Mouse (Mus musculus) urinary bladder, adult 18-20 months (tissue): Measurements from ENCODE around the gene Map3k1.

Experiments used
- DNase-seq, 2 experiments: peaks; one replicate each; pipeline ENCODE4 v3.0.0; 2022; ENCODE audit warnings: low spot score in 2 of 2, mixed read lengths in 2 of 2

Map3k1 gene

DNA sequence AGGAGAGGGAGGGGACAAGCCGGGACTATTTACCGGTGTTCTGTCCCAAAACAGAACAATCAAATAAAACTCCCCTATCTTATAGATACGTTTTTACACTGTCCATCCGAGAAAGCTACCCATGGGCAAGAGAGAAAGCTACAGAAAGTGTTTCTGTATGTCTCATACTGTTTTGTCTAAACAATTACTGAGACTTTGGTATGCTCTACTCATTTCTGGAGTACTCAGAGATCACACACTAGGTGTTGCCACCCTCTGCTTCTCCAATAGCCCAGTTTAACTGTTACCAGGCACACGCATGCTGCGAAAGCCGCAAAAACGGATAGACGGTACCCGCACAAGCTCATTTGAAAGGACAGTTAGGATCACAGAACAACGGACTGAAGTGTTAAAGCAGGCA lies 17.2 kb downstream of the Map3k1 start:
- no peak for DNase-seq

GRCm38 (mm10) chr13:111789420-111790065 lies 19.2 kb downstream of the Map3k1 start:
- DNase-seq, result no peak

DNA sequence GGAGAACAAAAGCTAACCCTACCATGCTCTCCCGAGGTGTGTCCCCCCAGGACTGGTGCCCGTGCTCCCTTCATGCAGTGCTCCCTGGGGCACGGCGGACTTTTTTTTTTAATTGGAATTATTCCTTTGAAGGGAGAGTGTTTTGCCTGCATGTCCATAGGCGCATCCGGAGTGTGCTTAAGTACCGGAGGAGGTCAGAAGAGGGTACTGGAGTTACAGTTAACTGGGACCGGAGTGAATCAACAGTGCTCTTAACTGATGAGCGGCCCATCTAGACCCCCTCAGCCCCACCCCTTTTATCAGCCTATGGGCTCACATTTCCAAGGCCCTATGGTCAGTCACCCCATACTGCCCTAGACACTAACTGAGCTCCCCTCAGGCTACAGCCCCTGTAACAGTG lies 19.9 kb downstream of the Map3k1 start:
- DNase-seq, result no peak

DNA sequence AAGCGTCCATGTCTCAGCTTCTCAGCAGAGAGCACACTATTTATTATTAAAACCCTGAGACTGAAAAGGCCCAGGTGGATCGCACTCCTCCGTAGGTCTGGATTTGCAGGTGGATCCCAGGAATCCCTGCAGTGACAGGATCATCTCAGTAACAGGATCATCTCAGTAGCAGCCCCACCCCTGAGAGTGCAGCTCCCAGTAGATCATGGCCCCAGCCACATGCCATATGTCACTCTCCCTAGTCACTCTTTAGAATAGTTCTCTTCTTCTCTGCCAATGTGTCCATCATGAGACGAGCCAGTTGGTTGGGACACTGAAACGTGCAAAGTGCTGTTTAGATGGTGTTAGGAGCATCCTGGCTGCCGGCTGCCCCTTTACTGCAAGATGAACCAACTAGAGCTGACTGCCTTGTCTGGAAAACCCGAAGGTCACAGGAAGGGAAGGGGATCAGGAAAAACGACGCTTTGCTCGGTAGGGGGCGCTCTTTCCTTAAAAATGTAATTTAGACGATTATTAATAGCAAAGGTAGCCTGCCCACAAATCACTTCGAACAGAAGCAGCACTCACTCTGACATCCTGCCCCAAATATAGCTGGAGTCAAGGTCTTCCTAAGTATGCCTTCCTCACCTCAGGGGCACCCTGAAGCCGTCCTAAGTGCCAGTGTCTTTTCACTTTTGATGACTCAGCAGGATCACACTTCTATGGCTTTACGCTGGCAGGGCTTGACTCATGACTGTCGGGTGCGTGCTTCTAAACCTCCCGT lies 20.8 kb downstream of the Map3k1 start:
- peak; percentile 63 to 74 for DNase-seq

DNA sequence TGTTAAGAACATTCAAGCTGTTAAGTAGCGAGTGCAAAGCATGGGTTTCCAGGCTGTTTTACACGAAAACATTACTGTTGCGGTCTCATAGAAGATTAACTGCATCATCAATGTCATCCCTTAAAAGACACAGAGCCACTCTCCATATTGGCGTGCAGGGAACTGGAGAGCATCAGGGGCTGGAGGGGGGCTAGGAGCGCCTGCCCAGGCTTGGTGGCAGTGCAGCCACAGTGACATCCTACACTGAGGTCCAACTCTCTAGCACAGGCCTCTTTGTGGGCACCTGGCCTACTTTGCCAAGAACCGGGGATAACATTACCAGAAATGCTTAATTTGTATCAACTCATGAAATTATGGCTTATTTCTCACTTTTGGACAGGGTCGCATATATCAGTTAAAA lies 22.2 kb downstream of the Map3k1 start:
- no peak for DNase-seq

DNA sequence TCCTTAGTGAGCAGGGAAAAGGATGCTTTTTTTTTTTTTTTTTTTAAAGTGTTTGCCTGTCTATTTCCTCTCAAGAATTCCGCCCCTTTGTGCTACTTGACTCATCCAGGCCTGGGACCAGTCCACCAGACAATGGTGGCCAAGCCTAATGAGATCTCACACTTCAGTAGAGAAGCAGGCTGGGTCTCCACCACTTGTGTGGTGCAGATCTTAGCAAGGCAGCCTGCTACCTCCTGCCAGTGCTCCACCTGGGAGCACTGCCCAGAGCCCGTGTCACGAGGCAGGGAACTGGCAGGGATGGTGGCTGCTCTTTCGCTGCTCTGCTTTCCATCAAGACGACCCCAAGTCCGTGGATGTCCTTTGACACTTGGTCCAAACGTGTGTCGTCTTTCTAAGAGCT lies 25.3 kb downstream of the Map3k1 start:
- no peak for DNase-seq

GRCm38 (mm10) chr13:111779471-111779870 lies 29.3 kb downstream of the Map3k1 start:
- DNase-seq, result no peak

- no peak for DNase-seq
These were observed 30.2 kb downstream of the Map3k1 start for GRCm38 (mm10) chr13:111778606-111779005.

DNA sequence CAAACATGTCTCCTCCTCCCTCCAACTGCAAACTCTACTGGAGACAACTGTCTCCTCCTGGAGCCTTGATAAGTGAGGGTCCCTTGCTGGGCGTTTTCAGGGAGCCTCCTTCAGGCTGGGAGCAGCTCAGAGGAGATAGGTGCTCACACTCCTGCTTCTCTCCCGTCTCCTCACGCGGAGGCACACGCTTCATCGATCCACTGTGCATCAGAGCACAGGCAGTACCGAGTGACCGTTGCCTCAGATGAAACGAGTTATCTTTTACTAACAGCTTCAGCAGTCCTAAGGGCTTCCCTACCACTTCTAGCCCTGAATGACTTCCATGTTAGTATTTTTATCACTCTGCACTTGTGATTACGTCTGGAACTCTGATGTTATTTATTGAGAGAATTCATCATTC lies 30.9 kb downstream of the Map3k1 start:
- DNase-seq, result no peak

DNA sequence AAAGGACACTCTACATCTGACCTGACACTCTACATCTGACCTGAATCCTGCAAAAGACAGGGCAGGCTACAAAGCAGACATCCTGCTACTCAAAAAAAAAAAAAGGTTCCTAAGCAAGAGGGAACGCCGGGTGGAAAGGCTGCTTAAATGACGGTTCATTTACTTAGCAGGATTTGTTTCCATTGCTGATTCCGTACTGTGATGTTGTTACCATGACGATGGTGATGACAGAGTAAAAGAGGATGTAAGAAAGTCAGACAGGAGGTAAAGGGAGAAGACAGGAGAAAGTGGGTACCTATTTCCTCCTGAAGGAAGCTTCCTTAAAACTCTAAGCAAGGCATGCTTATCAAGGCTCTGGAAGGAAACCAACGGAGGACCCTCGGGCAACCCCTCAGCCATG lies 31.6 kb downstream of the Map3k1 start:
- DNase-seq, result no peak

DNA sequence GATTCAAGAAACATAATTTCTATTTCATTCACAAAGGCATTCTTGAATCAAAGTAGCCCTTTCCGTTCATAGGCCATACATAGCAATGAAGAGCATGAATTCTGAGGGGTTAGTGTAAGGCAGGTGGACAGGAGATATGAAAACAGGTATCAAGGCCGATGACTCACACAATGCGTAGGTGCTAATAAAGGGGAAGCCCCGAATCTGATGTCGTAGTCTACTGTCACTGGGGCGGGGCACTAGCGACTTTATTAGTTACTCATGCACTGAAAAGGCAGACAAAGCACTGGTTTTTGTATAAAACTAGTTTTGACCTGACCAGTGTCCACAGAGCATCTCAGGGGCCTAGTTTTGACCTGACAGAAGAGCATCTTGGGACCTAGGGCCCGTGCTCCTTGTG lies 36.7 kb downstream of the Map3k1 start:
- DNase-seq, result no peak

- no peak for DNase-seq
These were observed 37.6 kb downstream of the Map3k1 start for GRCm38 (mm10) chr13:111771232-111771631.

- no peak for DNase-seq
These were observed 38.0 kb downstream of the Map3k1 start for GRCm38 (mm10) chr13:111770776-111771175.

DNA sequence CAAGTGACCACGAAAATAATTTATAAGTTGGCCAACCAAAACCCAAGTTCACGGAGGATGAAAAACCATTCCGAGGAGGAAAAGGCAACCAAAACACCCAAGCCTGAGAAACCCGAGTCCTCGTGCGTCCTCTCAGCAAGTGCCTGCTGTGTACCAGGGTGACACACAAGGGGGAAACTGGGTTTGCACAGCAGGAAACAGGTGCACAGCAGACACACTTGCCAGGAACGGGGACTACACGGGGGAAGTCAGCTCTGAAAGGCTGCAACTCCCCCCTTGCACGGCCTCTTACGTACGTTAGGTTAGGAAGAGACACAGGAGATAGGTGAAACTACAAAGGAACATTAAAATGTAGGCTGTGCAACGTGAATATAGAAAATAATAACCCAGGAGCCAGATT lies 46.3 kb downstream of the Map3k1 start:
- no peak for DNase-seq

DNA sequence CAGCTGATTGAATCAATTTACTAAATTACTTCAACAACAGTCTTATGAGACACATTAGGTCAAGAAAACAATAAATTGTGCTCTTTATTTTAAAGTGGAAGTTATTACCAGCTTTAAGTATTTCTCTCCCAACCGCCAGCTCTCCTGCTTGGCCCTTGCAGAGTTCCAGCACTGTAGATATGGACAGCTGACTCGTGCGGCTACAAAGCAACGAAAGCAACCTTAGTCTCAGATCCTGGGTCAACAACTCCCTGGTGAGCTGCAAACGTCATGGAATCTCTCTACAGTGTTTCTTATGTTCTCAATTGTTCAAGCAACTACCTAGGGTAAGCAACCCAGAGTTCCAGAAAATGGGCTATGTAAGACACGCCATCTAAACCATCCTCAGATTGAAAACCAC lies 51.8 kb downstream of the Map3k1 start:
- no peak for DNase-seq

GRCm38 (mm10) chr13:111755937-111756336 lies 52.9 kb downstream of the Map3k1 start:
- DNase-seq, result no peak

GRCm38 (mm10) chr13:111755377-111755776 lies 53.4 kb downstream of the Map3k1 start:
- no peak for DNase-seq

GRCm38 (mm10) chr13:111753321-111753720 lies 55.5 kb downstream of the Map3k1 start:
- DNase-seq, result no peak

DNA sequence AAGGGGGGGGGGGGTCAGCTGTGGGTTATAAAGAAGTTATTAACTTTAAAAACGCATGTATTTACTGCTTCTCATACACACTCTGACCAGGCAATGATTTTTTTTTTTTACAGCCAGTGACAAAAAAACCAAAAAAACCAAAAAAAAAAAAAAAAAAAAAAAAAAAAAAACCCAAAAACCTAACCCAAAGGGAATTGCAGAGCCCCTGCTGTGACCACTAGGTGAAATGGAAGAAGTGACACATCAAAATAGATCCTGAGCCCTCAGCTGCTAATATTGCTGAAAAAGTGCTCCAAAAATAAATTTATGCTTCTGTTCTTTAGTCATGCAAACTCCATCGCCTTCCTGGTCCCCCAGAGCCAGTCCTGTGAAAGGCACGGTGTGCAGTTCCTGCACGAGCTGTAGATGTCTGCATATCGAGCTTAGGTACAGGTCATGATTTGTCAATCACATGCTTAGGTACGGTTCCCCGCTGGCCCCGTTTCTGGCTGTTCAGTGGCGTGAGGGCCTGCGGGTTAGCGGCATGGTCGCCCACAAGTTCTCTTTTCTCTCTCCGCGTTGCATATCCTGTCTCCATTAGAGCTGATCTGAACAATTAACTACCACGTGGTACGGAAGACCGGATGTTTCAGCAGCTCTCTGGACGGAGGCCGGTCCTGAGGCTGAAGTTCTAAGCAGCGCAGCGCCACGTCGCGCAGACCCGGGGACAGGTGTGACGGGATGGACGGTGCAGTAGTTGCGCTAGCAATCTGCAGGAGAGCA lies 60.3 kb downstream of the Map3k1 start:
- DNase-seq, result no peak

- no peak for DNase-seq
These were observed 62.0 kb downstream of the Map3k1 start for GRCm38 (mm10) chr13:111746831-111747230.

GRCm38 (mm10) chr13:111745216-111745615 lies 63.6 kb downstream of the Map3k1 start:
- DNase-seq, result no peak

DNA sequence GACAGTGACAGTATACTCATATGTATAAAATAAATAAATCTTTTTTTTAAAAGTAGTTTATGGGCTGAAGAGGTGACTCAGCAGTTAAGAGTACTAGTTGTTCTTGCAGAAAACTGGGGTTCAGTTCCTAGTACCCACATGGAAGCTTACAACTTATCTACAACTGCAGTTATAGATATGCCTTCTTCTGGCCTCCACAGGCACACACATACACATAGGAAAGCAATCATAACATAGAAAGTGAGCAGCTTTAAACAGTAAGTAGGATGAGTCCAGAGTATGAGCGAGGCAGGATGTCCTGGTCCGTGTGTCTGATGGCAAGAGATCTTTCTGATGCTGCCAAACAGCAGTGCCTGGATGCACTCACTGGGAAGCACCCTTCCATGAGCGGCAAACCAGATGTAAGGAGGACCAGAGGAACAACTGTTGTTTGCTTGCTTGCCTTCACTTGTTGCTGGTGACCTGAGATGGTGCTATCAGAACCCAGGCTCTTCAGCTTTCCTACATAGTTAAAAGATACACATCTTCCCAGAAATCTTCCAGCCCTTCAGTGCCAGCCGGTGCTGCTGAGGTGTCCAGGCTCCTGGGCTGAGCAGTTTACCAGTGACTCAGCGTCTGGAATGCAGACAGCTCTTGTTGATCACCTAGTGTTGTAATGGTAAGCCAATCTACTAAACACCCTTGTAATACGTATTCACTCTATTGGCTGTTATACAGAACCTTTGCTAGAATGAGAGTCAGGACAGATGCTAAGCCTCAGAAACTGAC lies 64.4 kb downstream of the Map3k1 start:
- no peak for DNase-seq
